Mouse (Mus musculus) kidney, postnatal 10 days (tissue): ENCODE results near the gene Gabrr1.
A peak's percentile ranks its signal among the peaks of the same experiment; 100 is the strongest.
"Not testable (repeated sequence)": the region's sequence is repeated elsewhere in the genome, so short reads cannot be mapped to it uniquely, and the experiment has no call there.

ENCODE experiments used
- DNase-seq: peaks from one replicate; pipeline ENCODE4 v3.0.0; 2021; ENCODE audit warnings: mixed read lengths

Gabrr1 gene

DNA sequence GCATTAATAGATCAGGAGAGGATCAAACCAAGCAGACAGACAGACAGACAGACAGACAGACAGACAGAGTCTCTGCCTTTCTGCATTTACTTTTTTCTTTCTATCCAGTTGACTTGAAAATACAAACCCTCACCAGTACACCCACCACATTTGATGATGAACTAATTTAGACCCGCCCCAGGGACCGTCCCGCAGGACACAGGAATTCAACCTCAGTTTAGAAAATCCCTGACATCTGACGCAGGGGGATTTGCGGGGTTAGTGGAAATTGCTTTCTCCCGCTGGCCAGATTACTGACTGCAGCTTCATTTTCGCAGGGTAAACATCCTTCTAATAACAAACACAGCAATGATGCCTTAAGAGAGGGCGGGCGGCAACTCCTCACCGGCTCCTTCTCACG lies at the start of gene Gabrr1:
TSS of gene Gabrr1 (plus strand) at position 301 of the 400 bp plus-strand sequence.
- DNase-seq, result no peak

DNA sequence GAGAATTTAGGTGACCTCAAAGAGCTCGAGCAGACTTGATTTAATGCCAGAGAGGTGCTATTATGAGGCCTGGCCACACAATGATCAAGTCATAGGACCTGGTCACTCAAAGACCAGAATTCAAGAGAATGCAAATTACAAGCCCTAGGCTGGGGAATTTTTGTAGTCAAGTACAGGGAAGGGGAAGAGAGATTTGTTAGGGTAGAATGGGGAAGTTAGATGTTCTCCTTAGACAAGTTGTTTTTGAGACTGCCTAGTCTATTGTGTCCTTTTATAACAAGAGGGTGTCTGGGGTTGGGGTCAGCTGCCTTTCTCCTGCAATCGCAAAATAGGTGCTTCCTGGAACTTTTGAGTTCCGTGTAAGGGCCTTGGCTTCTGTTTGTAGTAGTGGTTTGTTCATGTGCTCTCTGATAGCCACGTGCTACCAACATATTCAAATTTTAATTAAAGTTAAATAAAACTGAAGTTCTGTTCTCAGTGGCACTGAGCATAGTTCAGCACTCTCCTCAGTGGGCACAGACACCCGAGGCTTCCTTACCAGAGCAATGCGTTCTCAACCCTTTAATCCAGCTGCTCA lies 33.1 kb upstream of the Gabrr1 start:
- DNase-seq, result no peak

DNA sequence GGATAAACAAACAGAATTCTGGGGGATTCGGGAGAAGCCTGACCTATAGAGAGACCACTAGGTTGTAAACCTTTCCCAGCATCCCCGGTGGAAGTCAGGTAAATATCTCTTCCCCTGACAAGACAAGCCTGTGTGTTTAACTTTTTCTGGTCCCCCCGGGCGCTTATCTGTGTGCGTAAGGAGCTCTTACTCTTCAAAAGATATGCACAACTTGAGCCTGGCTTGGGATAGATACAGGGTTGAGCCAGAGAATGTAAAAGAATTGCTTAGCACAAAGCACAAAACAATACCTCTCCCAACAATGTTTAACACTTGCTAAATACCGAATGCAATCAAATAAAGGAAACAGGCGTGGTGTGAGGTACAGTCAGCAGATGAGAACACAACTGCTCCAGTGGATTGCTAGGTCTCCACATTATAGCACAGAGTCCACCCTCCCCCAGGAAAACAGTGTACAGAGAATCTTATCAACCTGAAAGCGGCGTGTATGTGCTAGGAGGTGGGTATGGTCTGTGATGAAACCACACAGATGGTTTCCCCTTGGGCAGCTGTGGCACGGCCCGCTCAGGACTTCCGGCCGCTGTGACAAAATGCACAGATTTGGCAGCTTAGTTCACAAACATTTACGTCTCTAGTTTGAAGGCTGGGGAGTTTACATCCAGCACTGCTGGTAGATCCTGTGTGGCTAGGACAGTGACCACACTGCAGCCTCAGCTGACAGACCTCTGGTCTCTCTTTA lies 22.4 kb upstream of the Gabrr1 start:
- DNase-seq, result no peak

DNA sequence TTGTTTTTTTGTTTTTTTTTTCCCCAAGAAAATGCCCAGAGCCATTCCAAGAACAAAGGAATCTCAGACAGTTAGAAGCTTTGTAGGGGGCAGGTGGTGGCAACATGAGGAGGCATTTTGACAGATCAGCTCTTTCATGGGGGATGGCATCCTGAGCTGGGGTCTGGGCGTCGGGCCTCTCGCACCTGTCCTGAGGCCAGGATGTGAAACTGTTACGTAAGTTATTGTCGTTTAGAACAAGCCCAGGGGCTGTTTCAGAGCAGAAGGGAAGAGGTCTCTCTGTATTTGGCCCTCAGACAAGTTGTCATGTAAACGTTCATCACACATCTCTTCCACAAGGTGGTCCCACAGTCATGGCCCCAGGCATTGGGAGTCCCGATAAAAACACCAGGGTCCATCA lies 21.5 kb upstream of the Gabrr1 start:
- DNase-seq, result no peak

DNA sequence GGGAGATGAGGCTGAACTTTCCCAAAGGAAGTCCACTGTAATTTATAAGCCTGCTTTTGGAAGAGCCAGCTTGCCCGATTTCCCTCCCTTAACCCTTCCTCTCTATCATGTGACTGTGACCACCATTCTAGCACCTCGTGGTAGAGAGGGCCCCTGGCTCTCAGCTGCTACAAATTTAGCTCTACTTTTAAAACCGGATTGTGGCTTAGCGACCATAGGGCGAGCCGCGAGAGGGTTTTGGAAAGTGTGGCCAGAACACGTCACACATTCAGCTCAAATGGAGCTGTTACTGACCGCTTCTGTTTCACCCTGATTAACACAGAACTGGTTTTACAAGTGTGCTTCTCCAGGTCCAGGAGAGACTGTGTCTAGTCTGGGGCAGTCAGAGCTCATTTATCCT lies 21.0 kb upstream of the Gabrr1 start:
- DNase-seq, result no peak

DNA sequence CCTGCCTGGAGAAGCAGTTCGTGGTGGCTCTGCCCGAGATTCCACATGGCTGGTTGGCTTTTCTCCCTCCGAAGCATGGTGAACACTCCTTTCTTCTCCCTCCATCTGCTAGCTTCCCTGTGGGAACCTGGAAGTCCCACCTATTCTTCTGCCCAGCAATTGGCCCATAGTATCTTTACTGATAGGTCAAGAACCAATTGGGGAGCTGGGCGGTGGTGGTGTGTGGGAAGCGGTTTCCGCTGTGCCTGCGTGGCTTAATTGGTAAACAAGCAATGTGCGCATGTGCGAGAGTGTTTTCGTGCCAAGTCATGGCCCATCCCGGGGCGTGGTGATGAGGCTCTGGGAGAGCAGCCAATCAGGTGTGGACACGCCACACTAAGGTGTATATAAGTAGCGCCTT lies 19.5 kb upstream of the Gabrr1 start:
- DNase-seq, result not testable (repeated sequence)

DNA sequence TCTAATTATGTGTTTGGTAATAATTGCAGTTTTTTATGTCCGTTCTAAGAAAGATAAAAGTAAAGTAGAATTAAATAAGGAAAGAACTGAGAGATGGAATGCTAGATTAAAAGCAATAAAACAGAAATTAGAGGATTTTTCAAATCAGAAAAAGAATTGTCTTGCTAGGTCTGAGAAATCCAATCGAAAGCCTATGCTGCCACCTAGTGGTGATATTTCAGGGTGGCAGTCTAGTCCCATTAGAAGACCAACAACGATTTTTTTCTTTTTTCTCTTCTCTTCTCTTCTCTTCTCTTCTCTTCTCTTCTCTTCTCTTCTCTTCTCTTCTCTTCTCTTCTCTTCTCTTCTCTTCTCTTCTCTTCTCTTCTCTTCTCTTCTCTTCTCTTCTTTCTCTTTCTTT lies 13.2 kb upstream of the Gabrr1 start:
- DNase-seq, result peak; percentile 91

DNA sequence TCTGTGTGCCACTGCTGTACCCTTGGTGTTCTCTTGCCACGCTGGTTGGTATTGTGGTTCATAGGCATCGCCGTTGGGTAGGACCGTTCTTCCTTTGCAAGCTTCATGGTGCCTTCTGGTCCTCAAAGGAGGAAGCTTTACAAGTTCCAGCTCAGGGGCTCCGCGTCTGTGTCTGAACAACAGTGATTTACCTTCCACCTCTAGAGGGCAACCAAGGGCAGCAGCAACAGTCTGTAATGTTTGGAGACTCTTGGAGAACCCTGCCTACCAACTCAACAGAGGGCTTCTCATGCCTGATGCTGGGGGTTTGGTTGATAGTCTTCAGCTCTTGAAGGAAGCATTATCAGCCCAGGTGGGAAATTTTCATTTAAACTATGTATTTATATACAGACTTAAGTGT lies 7.8 kb upstream of the Gabrr1 start:
- peak; percentile 62 for DNase-seq

DNA sequence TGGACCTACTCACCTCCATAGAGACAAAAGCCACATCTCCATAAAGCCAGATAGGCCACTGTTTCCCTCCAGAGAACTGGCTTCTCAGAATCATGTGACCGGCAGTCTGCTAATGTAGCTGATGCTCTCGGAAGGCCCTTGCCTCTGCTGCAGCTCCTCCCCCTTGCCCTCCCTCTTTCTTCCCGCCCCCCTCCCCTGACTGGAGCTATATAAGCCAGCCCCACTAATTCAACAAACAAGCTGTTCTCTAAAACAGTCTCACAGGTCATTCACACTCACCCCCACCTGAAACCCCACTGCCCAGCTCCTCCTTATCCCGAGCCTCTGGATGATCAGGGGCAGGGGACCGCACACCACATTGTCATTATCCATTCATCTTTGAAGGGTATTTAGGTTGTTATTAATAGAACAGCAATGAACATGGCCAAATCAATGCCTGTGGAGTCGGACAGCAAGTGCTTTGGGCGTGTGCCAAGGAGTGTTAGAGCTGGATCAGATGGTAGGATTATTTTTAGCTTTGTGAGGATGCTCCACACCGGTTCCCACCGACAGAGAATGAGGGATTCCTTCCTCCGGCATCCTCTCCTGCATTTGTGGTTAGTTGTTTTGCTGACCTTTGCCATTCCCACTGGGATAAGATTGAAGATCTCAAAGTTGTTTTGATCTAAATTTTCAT lies 6.8 kb upstream of the Gabrr1 start:
- peak; percentile 29 for DNase-seq

DNA sequence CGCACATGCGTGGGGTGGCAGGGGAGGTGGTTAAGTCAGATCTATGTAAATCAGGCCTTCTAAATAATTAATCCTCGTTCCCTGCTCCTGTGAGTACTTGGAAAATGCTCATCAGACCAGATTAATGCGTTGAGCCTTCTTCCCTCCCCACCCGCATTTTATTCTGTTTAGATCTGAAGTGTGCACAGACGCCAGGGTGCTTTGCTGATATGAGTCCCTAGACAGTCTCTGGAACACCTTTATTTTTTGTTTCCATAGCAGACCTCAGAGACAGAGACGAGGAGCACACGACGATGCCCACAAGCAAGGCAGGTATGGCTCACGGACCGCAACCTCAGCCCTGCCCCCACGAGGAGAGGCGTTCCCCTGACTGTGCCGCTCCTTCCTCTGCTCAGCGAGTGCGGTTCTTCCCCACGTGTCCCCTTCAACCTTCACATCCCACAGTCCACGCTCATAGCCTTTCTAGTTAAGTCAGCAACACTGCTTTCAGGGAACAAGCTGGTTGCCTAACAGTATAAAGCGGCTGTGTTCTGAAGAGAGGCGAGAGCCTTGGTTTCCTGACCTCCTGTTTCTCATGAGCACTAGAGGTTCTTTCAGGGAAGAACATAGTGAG lies 14.5 kb downstream of the Gabrr1 start:
- no peak for DNase-seq

DNA sequence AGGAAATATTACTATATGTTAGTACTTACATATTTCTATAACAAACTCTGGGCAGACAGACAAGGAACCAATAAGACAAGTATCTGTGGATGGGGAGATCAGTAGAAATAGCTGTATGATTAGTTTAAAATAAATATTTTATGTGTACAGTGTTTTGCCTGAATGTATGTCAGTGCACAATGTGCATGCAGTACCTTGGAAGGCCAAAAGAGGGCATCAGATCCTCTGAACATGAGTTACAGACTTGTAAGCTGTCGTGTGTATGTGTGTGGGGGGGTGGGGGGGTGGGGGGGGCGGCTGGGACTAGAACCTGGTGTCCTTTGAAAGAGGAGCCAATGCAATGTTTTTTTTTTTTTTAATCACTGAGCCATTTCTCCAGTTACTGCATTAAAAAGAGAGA lies 15.5 kb downstream of the Gabrr1 start:
- peak; percentile 75 for DNase-seq

DNA sequence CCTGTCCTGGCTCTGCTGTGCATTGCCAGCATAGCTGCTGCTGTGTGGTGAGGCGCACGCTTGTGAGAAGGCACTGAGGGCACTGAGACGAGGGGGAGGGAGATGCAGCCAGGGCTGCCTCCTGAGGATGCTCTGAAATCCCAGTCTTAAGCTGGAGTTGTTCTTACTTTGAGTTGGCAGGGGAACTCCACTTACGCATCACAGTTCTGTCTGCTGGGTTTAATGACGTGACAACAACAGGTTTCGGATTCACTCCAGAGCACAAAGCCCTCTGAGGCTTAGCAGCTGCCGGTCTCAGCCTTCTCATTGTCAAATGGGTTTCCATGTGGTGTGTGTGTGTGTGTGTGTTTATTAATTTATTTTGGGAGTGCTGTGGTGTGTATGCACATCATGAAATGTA lies 16.8 kb downstream of the Gabrr1 start:
- DNase-seq, result no peak

DNA sequence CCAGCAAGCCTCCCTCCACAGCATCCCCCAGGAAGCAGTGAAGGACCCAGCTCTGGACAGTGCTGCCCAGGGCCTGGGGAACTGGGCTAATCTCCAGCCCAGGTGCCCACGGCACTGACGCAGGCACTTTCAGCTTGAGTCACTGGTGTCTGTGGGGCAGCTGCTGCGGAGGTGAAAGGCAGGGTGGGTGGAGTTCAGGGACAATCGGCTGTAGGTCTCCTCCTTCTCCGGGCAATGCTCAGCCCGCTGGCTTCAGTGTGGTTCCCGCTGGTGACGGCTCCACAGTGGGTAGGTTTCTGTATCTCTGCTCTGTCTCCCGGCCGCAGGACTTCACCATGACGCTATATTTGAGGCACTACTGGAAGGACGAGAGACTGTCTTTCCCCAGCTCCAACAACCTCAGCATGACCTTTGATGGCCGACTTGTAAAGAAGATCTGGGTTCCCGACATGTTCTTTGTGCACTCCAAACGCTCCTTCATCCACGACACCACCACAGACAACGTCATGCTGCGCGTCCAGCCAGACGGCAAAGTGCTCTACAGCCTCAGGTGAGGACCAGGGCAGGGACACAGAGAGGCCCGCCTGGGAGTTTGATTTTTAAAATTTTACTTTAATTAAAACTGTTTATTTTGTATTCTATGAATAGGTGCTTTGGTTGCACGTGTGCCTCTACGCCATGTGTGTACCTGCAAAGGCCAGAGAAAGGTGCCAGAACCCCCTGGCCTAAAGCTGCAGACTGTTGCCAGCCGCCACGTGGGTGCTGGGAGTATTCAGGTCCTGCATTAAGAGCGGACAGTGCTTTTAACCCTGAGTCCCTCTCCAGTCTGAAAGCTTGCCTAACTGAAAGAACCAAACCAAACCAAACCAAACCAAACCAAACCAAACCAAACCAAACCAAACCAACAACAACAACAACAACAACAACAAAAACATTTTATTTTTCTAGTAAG lies 20.0 kb downstream of the Gabrr1 start:
- DNase-seq, result no peak

DNA sequence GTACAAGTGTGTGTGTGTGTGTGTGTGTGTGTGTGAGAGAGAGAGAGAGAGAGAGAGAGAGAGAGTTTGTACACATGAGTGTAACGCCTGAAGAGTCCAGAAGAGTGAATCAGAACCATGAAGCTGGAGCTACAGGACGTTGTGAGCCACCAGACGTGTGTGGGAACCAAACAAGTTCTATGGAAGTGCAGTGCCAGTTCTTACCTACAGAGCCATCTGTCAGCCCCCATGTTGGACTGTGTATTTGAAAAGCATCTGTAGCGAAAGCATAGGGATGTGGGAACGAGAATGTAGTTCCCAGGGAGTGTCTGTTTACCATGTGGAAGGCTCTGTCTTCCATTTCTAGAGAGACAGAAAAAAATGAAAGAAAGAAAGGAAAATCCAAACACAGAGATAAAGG lies 51.2 kb downstream of the Gabrr1 start:
- DNase-seq, result no peak

DNA sequence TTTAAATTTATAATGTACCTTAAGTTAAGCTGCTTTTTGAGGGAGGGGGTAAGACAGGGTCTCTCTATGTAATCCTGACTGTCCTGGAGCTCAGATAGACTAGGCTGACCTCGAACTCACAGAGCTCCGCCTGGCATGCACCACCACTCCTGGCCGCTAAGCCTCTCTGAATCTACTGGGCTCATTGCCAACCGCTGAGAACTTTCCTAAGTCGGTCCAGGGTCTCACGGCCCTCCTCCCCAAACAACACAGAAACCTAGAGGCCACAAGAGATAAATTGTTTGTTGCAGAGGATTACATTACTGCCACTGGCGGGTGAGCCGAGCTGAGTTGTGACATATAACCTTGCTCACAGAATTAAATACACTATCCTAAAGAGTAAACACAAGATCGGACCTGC lies 55.8 kb downstream of the Gabrr1 start:
- DNase-seq, result peak; percentile 66

DNA sequence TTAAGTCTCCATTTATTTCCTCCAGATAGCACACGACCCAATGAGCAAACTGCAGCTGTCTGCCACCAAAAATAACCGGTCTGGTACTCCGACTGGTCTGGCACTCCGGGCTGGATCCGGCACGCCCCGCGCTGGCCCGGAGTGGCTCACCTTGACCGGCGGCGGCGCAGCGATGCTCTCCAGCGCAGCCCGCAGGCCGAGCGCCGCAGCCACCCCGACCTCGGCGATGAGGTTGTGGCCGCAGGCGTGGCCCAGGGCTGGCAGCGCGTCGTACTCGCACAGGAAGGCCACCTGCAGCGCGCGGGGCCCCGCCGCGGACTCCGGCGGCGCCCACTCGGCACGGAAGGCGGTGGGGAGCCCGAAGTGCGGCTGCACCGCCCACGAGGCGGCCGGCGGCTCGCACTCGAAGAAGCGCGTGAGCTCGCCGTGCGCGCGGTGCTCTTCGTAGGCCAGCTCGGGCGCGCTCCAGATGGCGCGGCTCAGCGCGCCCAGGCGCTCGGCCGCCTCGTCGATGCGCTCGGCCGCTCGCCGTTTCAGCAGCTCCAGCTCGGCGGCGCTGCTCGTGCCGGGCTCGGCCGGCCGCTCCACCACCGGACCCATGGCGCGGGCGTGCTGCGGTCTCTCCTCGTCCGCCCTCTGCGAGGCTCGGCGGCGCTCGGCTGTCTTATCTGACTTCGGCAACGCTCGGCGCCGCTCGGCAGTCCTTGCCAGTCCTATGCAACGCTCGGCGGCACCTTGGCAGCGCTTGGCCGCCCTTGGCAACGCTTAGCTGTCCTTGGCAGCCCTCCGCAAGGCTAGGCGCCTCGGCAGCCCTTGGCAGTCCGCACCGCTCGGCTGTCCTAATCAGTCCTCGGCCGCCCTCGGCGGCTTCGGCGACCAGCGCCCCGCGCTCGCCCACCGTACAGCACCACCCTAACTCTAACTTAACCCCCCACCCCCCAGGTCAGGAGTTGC lies 56.7 kb downstream of the Gabrr1 start:
- DNase-seq, result peak; percentile 89

DNA sequence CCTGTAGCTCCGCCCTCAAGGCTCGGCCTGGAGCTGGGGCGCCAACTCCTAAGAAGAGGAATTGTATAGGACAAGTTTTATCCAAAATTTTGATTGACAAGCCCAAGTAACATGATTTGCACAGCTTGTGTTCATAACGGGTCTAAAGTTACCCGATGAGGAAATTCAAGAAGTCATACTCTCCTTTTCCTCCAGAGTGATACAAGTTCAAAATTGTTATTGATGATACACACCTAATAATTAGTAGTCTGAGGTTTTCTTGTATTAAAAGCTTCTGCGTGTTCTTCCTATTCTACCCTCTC lies 57.4 kb downstream of the Gabrr1 start, which contains the start of gene Pm20d2:
TSS of gene Pm20d2 (minus strand) at position 3 of the 302 bp plus-strand sequence.
- DNase-seq, result no peak

DNA sequence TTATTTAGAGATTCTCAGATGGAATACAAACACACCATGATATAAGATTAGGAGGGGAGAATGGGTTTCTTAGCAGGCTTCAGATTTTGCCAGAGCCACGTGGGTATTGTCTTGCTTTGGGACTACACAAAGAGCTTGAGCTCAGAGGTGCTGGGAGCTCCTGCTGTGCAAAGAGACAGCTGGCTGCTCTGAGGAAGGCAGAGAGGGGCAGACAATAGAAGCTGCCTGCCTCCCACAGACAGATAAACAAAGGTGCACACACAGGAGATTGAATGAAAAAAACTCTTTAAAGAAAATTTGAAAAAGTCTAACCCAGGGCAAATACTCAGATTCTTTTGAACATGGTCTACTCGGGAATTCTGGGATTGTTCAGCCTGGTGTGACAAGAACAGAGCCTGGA lies 65.8 kb downstream of the Gabrr1 start:
- no peak for DNase-seq

DNA sequence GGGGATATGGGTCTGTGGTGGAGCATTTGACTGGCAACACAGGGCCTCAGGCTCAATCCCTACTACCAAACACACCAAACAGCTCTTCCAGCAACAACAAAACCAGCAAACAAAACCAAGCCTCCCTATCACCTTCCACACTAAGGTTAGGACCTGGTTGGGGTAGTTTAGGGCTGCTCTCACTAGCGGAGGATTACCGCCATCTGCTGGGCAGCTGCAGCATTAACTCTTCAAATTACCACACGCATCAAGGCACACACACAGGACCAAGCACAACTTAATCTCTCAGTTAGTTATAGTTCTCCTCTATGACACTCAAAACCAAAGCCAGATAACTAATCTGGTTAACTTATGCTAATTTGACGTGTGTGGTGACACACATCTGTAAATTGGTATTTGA lies 72.4 kb downstream of the Gabrr1 start:
- DNase-seq, result peak; percentile 66

DNA sequence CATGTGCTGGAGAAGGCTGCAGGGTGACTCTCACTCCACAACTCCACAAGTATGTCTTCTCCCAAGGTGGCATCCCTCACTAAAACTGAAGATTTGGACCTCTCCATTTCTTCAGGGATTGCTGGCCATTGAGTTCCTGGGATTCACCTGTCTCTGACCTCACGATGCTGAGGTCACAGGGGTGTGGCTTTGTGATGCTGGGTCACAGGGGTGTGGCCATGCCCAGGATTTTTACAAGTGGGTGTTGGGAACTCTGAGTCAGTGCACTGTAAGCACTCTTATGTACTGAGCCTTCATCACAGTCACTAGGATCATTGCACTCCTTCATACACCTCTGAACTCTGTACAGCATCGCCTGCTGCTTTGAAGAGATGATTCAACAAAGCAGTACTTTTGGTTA lies 75.2 kb downstream of the Gabrr1 start:
- DNase-seq, result no peak
